Mouse (Mus musculus) left cerebral cortex, adult 8-10 months (tissue): Measurements from ENCODE around the gene March4. TPM values are rescaled to one million over a fixed set of nuclear protein-coding genes. Genes with fewer than 3 reads are reported as not detected.
A peak's percentile ranks its signal among the peaks of the same experiment; 100 is the strongest.

Experiments used
- DNase-seq, 2 experiments: peaks; one replicate each; pipeline ENCODE4 v3.0.0; 2022; ENCODE audit warnings: low spot score in 2 of 2
- total RNA-seq, 4 experiments: library from RNA; stranded (reverse); gene quantifications; 2 replicates each; pipeline ENCODE4 v1.2.4; 2022

March4 gene
- 10 to 100 TPM; 15.0 to 17.9 (median 16.3) TPM for total RNA-seq

DNA sequence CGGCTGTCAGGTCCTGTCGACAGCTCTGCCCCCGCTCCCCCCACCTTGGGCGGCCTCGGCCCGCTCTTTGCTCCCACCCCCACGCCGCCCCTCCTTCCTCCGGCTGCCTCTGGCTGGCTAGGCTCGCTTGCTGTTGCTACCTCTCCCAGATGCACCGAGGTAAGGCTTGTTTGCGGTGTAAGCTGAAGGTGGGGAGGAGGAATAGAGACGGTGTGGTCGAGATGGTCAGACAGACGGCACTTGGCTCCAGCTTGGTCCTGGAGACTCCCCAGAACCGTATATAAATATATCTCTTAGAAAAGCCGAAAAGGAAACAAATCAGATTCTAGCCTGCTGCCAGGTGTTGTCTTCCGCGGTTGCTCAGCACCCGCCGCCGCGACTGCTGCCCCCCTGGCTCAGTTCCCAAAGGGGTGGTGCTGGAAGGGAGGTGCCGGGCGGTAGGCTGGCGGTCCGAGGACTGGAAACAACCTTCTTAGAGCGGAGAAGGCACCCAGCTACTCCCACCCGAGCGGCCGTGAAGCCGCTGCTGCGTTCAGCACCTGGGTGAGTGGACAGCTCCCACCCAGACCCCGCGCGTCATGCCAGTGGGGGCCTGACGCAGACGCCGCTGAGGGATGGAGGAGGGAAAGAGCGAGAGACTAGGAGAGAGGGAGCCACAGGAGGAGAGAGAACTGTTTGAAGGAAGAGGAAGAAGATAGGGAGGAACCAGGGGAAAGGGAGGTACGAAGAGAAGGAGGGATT lies at the start of gene March4:
Gene March4 (minus strand): TSS at position 320 of the 741 bp plus-strand sequence.
- peak; percentile 67 to 76 for DNase-seq

DNA sequence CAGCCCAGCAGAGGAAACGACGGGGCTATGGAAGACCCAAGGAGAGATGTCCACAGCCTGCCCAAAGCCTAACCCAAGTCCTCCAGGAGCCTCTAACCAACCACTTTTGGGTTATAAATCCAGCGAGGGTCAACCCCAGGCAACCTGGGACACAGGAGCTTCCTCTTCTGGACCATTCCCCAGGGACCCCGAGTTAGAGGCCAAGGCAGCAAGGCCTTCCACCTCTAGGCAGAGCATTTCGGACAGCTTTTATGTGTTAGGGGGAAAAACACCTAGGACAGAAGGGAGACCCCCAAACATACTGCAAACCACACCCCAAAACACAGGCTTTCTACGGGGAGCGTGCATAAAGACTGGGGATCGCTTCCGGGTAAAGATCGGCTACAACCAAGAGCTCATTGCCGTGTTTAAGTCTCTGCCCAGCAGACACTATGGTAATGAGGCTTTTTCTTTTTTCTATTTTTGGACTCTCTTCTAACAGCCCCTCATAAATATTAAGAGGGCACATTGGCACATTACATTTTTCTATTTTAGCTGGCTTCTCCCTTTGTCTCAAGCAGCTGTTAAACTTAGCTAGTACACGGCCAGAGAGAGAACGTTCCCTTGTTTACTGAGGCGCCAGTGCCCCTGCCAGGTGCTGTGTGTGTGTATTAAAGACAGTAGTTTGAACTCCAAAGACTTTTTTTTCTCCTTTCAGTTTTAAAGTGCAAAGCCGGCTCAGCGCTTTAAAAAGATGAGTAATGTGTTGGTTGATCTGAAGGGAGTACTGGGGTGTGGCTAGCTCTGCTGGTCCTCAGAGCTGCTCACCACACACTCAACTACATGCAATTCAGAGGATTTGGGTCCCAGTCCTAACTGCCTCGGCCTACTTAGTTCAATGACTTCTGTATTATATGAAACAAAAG lies 49.5 kb upstream of the March4 start:
- no peak for DNase-seq

DNA sequence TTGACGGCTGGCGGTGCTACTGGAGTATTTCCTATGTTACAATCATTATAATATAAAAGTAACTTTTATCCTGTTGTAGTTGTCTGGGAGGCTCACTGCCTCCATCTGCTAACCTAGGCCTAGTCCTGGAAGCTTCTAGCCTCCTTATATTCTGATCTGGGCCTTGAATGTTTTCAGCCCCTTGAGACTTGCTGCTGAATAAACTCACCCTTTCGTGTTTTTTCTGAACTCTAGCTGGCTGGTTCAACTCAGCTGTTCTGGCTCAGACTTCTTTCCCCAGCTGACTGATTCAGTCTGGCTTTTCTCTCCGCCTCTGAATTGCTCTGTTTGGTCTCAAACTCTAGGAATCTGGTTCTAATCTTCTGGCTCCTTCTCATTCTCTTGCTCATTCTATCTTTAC lies 47.2 kb upstream of the March4 start:
- no peak for DNase-seq

DNA sequence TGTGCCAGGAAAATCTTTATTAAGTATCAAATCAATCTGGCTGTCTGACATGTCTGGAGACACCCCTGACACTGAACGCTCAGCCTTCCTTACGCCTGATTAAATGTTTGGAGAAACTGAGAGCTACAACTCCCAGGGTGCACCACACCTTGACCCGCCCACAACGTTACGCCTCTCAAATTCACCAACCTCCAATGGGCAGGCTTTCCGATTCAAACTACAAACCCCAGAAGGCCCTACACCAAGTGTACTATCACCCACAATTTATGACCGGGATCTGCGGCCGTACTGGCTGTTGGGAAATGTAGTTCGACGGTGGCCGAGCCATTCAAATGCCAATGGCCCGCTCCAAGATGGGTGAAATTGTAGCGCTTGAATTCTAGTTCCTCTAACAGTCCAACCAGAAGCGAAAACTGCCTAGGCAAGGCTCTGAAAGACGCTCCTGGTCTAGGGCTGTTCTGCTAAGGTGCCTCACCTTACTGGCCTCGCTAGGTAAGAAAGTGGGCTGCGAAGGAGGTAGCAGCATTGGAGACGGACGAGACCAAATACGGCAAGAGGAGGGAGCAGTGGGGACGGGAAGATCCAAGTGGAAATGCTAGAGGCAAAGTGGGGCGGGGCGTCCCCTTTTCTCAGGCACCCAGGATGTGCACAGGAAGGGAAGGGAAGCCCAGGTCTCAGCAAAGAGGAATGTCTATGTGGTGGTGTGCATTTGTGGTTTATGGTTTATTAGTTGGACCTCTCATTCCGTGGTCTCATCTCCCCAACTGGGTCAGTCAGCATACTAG lies 46.4 kb upstream of the March4 start, which contains the start of gene Smarcal1:
Gene Smarcal1 (plus strand): TSS at position 305 of the 785 bp plus-strand sequence.
- DNase-seq: peak; percentile 95 to 97

DNA sequence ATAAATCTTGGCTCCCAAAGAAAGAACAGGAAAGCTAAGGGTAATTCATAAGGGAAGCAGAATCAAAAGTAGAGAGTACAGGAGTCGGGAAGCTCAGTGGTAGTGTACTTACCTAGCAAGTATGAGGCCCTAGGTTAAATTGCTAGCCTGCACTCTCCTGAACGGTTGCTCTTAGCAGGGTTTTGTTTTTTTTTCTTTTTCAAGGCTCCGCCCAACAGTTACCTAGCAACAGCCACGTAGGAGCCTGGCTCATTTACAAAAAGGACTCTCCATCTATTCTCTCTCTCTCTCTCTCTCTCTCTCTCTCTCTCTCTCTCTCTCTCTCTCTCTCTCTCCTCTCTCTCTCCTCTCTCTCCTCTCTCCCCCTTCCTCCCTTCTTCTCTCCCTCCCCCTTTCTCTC lies 42.1 kb upstream of the March4 start:
- no peak for DNase-seq

DNA sequence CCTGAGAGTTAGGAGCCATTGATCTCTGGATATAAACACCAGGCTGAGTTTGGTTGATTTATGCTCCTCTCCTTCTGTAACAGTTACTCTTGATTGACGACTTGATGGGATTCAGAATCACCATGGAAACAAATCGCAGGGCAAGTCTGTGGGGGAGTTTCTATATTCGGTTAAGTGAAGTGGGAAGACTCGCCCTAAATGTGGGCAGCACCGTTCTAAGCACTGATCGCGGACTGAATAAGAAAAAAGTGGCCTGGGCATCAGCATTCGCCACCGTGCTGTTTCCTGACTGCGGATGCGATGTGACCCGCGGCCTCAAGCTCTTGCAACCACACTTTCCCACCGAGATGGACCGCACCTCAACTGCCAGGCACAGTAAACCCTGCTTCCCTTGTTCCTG lies 41.6 kb upstream of the March4 start:
- DNase-seq: peak; percentile 23 to 51

DNA sequence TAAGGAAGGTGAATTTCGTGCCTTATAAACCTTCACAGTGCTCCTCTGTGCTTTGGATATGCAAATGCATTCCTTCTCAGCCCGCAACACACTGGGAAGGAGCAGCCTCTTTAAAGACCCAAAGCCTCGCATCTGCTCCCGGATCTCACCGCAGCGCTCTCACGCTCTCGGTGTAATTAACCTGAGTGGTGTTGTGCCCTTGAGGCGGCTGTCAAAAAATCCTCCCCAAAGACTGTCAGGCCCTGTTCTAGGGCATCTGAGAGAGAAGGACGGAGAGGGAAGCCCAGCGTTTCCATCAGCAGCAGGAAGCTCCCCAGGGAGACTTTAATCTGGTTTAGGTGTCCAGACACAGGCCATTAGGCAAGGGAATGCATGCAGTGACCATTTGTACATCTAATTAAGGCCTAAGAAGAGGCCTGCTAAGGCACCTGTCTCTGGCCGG lies 40.8 kb upstream of the March4 start:
- DNase-seq: no peak

DNA sequence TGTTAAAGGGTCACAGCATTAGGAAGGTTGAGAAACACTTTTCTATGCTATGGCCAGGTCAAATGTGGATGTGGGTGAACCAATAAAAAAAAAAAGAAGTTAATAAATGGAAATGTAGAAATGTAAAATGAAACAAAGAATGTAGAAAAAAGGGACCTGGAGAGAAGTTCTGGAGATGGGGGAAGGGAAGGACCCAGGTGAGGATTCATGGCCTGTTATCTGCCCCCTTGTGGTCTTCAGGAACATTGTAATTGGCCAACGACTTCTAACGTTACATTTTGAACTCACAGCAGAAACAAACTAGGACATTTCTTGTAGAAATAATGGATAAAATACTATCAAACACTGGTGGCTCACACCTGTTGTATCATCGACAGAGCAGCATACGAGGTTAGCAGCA lies 38.4 kb upstream of the March4 start:
- no peak for DNase-seq

DNA sequence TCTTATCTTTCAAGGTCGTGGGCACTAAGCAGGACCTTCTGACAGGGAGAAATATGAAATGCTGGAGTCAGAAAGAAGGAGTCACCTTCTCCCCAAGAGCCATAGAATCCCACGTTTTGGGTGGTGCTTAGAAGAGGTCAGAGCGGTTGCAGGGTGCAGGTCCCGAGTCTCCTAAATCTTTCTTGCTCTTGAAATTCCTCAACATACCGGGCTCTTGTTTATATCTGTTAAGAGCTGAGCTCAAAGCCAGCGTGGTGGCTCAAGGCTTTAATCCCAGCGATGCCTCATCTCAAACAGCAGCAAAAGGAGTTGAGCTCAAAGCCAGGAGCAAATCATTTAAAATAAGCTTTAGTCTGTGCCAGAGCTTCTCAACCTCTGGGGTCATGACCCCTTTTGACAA lies 37.9 kb upstream of the March4 start:
- no peak for DNase-seq

DNA sequence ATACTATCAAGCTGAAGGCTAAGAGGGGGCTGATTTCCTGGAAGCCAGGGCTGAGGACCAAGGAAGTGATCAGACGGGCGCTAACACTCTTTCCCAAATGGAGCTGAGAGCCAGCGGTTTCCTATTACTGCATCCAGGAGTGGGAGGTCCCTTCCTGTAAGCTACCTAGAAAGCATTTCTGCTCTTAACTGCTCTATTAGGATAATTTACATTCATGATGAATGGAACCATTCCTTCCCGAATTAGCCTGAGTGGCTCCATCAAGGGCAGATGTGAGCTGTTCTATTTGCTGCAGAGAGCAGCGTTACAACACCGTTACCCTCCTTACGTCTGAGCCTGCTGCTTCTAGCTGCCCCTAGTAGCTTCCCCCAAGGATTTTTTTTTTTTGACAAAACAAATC lies 37.3 kb upstream of the March4 start:
- DNase-seq: no peak

DNA sequence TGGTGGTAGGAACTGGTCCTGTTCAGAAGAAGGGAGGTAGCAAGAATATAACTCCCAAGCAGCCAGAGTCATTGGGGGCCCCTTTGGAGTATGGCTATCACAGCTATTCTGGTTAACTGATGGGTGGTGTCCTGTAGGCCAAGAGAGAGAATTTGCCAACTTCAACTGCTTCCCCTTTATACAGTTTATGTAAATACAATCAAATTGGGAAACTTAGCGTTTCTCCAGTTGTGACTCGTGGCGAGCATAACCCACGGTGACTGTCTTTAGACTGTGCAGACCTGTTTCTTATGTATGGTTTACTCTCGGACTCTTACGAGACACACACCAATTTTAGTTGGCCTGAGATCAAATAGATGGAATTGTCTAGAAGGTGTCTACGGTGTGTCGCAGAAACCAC lies 32.0 kb upstream of the March4 start:
- no peak for DNase-seq

DNA sequence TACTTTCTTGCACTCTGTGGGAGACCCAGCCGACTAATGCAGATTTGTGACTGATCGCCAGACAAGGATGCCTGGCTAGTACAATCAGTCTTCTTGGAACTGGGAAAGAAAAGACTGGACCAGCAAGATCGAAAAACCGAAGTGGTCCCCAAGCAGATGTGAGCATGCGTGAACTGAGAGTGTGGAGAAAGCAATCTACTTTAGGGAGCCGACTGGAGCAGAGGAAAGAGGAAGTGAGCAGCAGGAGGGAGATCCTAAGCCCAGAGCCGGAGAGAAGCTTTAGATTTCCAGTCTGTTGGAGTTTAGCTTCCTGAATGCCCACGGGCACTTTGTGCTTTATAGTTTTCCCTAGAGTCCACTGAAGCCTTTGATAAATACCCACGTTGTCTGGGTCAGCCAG lies 30.3 kb upstream of the March4 start:
- DNase-seq: no peak

DNA sequence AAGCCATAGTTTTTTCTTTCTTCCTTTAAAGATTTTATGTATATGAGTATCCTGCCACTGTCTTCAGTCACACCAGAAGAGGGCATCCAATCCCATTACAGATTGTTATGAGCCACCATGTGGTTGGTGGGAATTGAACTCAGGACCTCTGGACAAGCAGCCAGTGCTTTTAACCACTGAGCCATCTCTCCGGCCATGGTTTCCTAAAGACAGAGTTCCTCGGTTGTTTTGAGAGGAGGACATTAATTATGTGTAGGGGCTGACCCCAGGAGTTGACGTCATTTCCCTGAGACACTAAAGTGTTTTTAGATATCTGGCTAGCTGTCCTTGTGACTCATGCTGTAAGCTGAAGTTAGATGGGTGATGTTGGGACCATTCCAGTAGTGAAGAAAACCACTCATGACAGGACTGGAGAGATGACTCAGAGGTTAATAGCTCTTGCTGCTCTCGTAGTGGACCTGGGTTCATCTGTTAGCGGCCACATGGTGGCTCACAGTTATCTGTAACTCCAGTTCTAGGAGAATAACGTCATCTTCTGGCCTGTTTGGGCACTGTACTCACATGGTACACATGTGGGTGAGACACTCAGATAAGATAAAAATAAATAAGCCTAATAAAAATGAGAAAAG lies 27.7 kb upstream of the March4 start:
- no peak for DNase-seq

DNA sequence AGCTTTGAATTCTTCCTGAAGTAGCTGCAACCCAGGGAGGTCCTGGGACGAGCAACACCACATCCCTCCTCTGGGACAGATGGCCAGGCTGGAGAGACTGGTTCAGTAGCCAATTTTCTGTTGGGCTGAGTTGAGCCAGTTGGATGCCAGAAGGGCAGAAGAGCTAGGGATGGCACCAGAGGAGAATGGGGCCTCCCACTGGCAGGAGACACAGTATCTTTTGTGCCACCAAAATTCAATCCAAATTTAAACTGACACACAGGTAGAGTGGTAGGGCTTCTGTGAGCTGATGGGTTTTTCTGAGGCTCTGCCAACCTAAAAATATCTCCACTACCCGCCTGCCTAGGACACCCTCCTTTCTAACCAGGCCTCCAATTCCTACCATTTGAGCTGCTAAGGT lies 21.9 kb upstream of the March4 start:
- no peak for DNase-seq

DNA sequence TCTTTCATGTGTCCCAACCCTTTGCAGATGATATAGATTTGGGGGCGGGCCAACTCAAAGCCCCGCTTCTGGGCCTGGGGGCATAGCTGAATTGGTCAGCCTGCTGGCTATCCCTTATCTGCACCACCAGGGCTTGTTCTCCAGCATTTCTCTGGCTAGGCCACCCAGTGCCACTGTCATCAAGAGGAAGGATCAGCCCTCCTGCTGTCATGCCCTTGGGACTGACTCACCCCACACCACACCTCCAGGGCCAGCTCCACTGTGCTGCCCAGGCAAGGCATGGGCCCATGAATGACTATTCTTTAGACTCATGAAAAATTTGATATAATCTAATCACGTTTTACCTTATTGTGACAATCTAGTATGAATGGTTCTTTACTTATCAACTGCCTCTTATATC lies 19.7 kb upstream of the March4 start:
- DNase-seq: no peak

DNA sequence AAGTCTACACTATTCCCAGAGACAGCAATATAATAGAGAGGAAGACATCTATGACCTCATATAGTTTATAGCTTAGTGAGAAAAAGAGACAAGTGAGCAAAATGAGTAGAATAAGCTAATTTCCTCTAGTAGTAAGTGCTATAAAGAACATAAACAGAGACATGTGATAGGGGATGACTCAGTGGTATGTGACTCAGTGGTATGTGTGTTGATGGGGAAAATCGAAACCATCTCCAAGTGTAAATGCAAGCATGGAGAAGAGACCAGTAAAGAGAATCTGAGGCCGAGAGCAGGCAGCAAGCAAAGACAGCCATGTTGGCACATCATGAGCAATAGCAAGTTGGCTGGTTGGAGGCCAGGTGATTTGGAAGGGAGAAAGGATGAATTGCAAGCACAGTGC lies 13.6 kb upstream of the March4 start:
- DNase-seq: no peak

DNA sequence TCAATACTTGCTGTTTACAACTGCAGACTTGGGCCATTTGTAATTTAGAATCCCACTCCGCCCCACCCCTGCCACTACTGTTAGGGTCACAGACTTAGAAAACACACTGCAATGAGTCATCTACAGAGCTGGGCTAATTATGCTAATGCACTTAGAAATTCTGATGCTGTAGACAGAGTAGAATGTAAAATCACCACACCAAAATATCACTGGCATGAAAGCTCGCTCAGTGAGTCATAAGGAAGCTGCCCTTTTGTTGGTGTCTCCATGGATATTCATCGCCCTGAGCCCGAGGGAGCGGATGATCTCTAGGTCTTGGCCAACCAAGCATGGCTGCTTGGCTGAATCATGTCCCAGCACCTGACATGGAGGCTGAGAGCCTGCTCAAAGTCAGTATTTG lies 1.5 kb upstream of the March4 start:
- DNase-seq: no peak

DNA sequence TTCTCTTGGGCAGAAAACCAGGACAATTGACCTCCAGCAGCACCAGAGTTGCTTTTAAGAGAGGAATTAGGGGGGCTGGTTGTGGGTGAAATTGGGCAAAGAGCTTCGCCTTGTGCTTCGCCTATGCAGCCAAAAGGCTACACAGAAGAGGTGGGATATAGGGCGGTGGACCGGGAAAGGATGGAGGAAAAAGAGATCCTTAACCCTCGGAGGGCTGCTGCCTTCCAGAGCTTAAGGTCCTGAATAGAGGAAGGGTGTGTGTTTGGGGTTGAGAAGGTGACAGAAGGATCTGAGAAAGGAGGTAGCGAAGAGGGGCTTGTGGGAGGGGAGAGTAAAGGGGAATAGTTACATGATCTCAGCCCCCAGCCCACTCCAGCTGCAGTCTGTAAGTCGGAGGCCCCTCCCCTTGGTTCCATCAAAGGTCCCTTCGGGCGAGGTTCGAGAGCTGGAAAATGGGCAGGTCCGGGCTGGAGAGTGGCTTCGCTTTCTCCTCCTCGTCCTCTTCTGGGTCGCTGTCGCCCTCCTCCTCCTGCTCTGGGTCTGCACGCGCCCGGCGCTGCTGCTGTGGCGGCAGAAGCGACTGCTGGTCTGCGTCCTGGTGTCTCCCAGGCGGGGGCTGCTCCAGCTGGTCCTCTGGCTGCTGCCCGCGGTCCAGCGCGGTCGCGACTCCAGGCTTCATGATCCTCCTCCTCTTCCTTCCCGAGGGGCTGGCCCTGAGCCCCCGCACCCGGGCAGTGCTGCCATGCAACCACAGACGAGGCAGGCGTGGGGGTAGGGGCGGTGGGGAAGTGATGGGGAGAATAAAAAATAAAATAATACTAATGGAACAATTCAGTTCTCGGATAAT lies 782 bp downstream of the March4 start:
- peak in 1 of 2 experiments; percentile 50 for DNase-seq

DNA sequence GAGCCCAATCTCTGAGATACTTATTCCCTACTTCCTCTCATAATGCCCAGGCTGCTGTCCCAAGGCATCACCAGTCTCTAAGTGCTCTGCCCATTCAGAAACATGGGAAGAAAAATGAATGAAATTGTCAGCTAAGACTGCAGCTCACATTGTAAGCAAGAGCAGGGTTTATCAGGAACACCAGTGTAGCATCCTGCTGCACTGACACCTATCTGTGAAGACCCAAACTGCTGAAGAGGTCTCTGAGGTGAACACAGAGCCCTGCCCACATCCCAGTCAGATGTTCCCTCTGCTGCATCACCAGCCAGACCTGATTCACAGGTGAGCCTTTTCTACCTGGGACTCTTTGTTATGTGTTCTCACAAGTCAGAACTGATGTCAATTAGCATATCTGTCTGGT lies 3.3 kb downstream of the March4 start:
- DNase-seq: no peak

DNA sequence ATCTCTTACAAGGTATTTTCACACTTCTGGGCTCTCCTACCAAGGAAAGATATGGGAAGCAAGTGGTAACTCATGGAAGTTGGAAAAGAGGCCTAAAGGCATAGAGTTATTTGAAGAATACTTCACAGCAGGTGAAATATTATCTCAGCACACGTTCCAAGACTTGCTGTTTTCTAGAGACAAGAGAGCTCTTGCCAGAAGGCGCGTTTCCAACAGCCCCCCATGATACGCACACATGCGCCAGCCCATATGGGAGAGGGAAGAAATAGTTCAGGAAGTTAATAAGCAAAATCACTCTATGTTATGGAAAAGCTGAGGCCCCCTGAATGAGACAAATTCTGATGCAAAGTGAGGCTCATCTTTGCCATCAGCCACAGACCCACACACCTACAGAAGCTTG lies 3.8 kb downstream of the March4 start:
- no peak for DNase-seq
